Mouse (Mus musculus): Measurements from ENCODE around the gene Rph3al. TPM values are rescaled to one million over a fixed set of nuclear protein-coding genes. Genes with fewer than 3 reads are reported as not detected.

Gene Rph3al
- polyA plus RNA-seq, 1 experiment from 2014 or later = not detected

DNA sequence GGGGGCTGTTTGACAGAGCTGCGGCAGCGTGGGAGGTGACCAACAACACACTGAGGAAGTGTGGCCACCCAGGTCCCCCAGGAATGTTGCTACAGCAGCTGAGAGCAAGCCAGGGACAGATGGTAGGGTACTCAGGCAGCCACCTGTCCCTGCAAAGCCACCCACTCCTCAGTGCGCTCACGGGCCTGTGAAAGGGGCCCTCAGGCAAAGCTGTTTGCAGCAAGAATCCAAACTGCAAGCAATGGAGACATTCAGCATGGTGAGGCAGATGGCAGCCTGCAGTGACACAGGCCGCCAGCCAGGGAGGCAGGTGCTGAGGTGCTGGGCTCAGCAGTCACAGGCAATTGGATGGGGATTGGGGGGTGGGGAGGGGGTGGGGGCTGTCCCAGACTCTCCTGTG lies 68.3 kb downstream of the Rph3al start:
- H3K27ac ChIP-seq = no peak overlapping the region
- no peaks in the 10 kb centered on the region for H3K79me2 ChIP-seq (ENCODE audit: inconsistent target)
- no peaks in the 10 kb centered on the region for H3K36me3 ChIP-seq (ENCODE audit: inconsistent target)
- 85% methylated on average over 5 of the region's 5 CpGs for WGBS (ENCODE audit: missing documents)
- no peak overlapping the region for H3K4me3 ChIP-seq (ENCODE audit: inconsistent target)

DNA sequence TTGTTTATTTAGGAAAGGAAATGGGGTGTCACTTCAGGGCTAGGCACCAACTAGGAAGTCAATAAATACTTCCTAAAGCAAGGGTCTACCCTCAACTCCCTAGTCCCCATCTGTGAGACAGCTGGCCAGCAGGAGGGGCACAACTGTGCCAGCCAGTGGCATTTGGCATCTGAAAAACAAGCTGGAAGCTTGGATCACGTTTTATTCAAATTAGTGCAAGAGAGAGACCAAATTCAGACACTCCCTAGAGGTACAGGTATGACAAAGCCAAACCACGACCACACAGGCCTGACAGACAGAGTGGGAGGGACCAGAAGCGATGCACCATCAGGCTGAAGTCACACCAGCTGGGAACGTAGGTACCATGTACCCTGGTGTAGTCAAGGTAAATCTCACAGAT lies 71.4 kb downstream of the Rph3al start:
- no peaks in the 10 kb centered on the region for H3K36me3 ChIP-seq (ENCODE audit: inconsistent target)
- no peaks in the 10 kb centered on the region for H3K79me2 ChIP-seq (ENCODE audit: inconsistent target)
- no peak overlapping the region for H3K27ac ChIP-seq
- no peak overlapping the region for H3K4me3 ChIP-seq (ENCODE audit: inconsistent target)
- 50% methylated on average over 4 of the region's 4 CpGs for WGBS (ENCODE audit: missing documents)

DNA sequence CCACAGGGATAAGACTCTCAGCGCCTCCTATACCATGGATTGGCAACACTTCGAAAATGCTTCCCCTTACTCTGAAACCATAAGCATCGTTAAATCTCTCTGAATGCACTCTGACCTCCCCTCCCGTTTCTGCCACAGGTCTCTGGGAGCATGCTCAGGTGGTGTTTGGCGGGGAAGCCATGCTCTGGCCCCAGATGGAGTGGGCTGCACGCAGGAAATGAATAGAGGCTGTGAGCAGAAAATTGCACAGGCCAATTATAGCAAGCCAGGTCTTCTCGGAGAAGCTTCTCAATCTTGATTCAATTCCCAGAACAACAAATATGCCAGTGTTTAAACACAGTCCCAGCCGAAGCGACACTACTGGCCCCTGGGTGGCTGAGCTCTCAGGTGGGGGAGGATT lies 72.4 kb downstream of the Rph3al start:
- no peak overlapping the region for H3K4me3 ChIP-seq (ENCODE audit: inconsistent target)
- WGBS (ENCODE audit: missing documents) = 80% methylated on average over 9 of the region's 9 CpGs
- H3K27ac ChIP-seq = no peak overlapping the region
- no peaks in the 10 kb centered on the region for H3K36me3 ChIP-seq (ENCODE audit: inconsistent target)
- no peaks in the 10 kb centered on the region for H3K79me2 ChIP-seq (ENCODE audit: inconsistent target)

DNA sequence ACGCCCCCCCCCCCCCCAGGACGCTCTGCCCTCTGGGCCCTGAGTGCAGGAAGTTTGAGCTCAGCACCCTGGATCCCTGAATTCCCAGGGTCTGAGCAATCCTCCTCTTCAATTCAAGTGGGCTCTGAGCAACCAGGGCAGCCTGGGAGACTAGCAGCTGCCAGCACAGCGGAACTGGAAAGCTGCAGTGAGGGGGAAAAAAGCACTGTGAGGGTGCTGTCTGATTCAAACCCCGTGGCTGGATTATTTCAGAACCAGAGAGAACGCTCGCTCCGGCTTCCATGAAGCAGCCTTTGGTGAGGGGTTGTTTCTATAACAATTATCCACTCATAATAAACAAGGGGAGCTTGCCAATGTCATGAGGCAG lies 73.0 kb downstream of the Rph3al start:
- no peaks in the 10 kb centered on the region for H3K36me3 ChIP-seq (ENCODE audit: inconsistent target)
- WGBS (ENCODE audit: missing documents) = 88% methylated on average over 7 of the region's 7 CpGs
- H3K79me2 ChIP-seq (ENCODE audit: inconsistent target) = no peaks in the 10 kb centered on the region
- H3K27ac ChIP-seq = no peak overlapping the region
- no peak overlapping the region for H3K4me3 ChIP-seq (ENCODE audit: inconsistent target)

DNA sequence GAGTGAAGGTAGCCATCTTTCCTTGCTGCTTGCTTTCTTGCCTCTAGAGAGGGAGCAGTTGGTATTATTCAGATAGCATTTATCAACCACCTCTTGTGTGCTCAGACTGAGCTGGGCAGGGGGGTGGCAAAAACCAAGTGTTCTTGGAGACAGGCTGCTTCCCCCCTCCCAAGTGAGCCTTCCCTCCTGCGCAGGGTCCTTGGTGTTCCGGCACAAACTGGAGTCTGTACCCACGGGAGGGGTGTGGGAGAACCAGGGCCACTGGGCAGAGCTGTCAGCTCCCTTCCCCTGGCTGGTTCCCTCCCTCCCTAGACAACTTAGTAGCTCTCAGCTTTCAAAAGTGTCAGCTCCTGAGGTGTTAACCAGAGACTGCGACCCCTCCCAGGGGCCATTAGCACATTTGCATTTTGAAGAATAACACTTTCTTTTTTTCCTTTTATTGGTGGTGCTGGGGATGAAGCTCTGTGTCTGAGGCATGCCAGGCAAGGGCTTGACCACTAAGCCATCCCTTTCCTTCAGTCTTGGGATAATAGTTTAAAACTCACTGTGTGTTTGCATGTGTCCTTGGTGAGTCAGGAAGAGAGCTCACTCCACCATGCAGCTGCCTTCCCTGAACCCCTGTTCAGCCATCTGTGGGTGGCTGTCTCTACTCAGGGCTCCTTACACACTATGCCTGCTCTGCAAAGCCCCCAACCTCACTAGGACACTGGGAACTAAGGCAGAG lies 73.5 kb downstream of the Rph3al start:
- no peaks in the 10 kb centered on the region for H3K79me2 ChIP-seq (ENCODE audit: inconsistent target)
- WGBS (ENCODE audit: missing documents) = 82% methylated on average over 4 of the region's 4 CpGs
- H3K27ac ChIP-seq = no peak overlapping the region
- no peaks in the 10 kb centered on the region for H3K36me3 ChIP-seq (ENCODE audit: inconsistent target)
- no peak overlapping the region for H3K4me3 ChIP-seq (ENCODE audit: inconsistent target)

DNA sequence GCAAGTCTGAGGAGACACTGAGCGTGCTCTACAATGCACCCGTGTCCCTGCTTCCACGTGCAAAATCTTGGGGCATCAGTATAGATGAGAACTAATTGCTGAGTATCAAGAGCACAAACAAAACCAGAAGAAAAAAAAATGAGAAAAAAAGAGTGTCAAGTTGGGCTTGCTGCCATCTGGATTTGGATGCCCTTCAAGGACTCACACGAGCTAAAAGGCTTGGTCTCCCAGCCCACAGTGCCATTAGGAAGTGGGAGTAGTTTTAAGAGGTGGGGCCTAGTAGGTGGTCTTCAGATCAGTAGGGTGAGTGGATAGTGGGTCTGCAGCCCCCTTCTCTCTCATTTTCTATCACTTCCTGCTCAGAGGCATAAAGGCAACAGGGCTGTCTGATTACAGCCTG lies 75.8 kb downstream of the Rph3al start:
- H3K27ac ChIP-seq = no peak overlapping the region
- H3K79me2 ChIP-seq (ENCODE audit: inconsistent target) = no peaks in the 10 kb centered on the region
- H3K4me3 ChIP-seq (ENCODE audit: inconsistent target) = no peak overlapping the region
- H3K36me3 ChIP-seq (ENCODE audit: inconsistent target) = no peaks in the 10 kb centered on the region
- 85% methylated on average over 4 of the region's 4 CpGs for WGBS (ENCODE audit: missing documents)

DNA sequence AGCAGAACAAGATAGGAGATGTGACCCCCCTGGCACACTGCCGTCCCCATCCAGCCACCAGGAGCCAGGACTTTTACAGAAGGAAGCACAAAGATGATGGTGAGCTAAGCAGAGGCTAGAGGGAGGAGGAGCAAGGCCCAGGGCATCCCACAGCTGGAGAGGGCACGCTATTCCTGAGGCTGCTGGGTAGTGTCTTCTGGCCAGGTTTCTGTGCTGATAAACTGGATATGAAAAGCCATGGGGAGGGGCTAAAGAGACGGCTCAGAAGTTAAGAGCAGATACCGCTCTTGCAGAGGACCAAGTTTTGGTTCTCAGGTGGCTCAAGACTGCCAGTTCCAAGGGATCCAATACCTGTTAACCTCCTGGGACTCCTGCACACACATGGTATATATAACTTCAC lies 76.6 kb downstream of the Rph3al start:
- H3K79me2 ChIP-seq (ENCODE audit: inconsistent target) = no peaks in the 10 kb centered on the region
- 79% methylated on average over 4 of the region's 4 CpGs for WGBS (ENCODE audit: missing documents)
- H3K36me3 ChIP-seq (ENCODE audit: inconsistent target) = no peaks in the 10 kb centered on the region
- no peak overlapping the region for H3K4me3 ChIP-seq (ENCODE audit: inconsistent target)
- no peak overlapping the region for H3K27ac ChIP-seq

DNA sequence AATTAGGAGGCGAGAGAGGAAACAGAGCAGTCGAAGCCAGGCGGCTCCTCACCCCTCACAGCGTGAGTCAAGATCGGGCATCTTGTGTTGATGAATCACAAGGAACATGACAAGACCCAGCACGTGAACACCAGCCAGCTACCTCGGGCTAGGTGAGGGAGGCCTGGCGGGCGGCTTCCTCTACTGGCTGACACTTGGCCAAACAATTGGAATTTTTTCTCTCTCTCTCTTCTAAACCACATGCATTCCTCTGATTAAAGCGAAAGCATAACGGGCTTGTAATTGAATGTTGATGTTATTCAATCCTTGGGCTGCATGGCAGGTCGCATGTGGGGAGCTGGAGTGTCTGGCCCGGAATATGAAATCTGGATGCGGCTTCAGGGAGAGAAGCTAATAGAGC lies 77.0 kb downstream of the Rph3al start:
- H3K4me3 ChIP-seq (ENCODE audit: inconsistent target) = no peak overlapping the region
- no peaks in the 10 kb centered on the region for H3K79me2 ChIP-seq (ENCODE audit: inconsistent target)
- 58% methylated on average over 14 of the region's 14 CpGs for WGBS (ENCODE audit: missing documents)
- no peak overlapping the region for H3K27ac ChIP-seq
- H3K36me3 ChIP-seq (ENCODE audit: inconsistent target) = no peaks in the 10 kb centered on the region

DNA sequence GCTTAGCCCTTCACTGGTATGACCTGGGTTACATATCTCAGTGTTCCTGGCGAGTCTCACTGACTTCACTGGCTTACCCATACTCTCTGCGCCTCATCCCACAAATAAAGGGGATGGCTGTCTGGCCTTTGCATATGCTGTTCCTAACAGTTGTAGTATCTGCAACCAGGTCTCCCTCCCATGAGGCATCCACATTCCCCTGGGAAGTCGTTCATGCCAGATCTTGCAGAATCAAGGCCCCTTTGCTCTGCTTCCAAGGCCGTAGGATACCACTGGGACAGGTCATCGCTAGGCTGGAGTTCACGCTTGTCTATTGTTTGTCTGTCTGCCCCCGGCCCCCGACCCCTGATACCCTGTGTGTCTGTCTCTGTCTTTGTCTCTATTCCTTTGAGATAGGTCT lies 78.8 kb downstream of the Rph3al start:
- H3K27ac ChIP-seq = no peak overlapping the region
- no peak overlapping the region for H3K4me3 ChIP-seq (ENCODE audit: inconsistent target)
- WGBS (ENCODE audit: missing documents) = 90% methylated on average over 8 of the region's 8 CpGs
- no peaks in the 10 kb centered on the region for H3K79me2 ChIP-seq (ENCODE audit: inconsistent target)
- no peaks in the 10 kb centered on the region for H3K36me3 ChIP-seq (ENCODE audit: inconsistent target)

DNA sequence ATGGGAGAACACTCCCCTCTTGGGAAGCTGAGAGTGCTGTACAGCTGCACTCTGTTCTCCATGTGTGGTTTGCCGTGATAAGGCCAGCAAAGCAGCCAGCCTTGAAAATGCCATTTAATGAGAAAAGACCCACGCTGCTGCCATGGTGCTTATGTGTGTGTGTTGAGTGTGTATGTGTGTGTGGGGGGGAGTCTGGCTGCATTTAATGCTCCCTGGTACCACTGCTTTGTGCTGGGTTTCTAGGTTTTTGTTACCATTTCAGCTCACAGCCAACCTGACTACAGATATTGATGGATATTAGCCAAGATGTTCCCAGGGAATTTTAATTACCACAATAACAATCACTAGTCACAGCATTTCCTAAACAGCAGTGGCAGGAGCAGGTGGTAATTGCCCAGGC lies 79.3 kb downstream of the Rph3al start:
- WGBS (ENCODE audit: missing documents) = 80% methylated on average over 2 of the region's 2 CpGs
- Histone ChIP-seq H3K36me3 (ENCODE audit: inconsistent target) (no peaks in the 10 kb centered on the region), H3K27ac (no peak overlapping the region), H3K79me2 (ENCODE audit: inconsistent target) (no peaks in the 10 kb centered on the region), H3K4me3 (ENCODE audit: inconsistent target) (no peak overlapping the region)

DNA sequence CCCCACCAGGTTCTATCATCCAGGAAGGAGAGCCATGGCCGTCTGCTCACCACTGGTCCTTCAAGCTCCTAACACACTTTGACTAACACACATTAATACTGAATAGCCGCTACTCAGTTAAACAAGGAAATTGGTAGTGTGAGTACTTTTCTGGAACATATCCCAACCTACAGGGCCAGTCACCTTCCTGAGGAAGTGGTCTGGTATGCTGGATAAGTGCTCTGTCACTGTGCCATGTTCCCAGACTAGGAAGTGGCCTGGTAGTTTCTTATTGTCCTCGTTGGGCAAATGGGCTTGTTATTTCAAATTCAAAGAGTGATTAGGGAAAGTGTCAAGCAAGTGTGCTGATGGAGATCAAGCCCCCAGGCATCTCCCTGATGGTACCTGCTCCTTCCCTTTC lies 80.4 kb downstream of the Rph3al start:
- no peak overlapping the region for H3K4me3 ChIP-seq (ENCODE audit: inconsistent target)
- 8% methylated on average over 3 of the region's 3 CpGs for WGBS (ENCODE audit: missing documents)
- no peaks in the 10 kb centered on the region for H3K36me3 ChIP-seq (ENCODE audit: inconsistent target)
- no peaks in the 10 kb centered on the region for H3K79me2 ChIP-seq (ENCODE audit: inconsistent target)
- H3K27ac ChIP-seq = no peak overlapping the region

DNA sequence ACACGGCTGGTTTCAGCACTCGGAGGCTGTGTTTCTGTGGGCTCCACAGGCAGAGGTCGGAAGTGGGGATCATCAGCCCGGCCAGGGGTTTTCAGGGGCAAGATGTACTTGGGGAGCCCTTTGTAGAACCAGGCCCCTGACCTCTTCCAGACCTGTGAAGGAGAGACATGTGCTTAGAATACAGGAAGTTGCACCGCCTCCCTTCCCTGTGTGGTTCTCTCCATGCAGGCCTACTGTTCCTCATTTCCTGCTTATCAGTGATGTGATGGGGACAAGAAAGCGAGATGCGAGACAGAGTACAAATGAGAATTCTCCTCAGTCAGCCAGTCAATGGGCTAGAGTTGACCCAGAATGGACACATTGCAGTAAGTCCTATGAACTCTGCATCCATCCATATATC lies 83.9 kb downstream of the Rph3al start:
- Histone ChIP-seq H3K36me3 (ENCODE audit: inconsistent target) (no peaks in the 10 kb centered on the region), H3K79me2 (ENCODE audit: inconsistent target) (no peaks in the 10 kb centered on the region)
- 69% methylated on average over 7 of the region's 7 CpGs for WGBS (ENCODE audit: missing documents)

DNA sequence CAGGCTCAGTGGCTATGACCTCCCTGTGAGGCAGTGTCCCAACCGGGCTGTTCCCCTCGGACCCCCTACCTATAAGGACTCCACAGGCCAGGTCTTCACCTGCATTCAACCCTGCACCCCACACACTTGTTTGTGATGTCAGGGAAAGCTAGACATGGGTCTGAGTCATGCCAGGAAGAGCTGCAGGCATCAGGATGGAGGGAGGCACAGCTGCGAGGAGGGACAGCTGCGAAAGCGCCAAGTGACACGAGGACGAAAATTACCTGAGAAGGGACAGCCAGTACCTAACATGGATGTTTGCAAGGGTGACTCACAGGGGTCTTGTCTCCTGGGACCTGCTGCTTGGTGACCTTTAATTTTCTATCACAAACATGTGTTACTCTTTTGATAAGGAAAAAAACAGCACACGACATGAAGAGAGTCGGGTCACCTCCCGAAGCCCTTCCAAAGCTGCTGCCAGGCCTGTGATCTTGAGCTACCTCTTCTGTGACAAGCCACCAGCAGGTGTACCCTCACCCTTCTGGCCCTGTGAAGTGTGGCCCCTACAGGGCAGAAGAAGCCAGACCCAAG lies 85.1 kb downstream of the Rph3al start:
- WGBS (ENCODE audit: missing documents) = 92% methylated on average over 10 of the region's 10 CpGs
- Histone ChIP-seq H3K27ac (no peak overlapping the region), H3K36me3 (ENCODE audit: inconsistent target) (no peaks in the 10 kb centered on the region), H3K4me3 (ENCODE audit: inconsistent target) (no peak overlapping the region), H3K79me2 (ENCODE audit: inconsistent target) (no peaks in the 10 kb centered on the region)

More for the DNA sequence above, 83.9 kb downstream of the Rph3al start:
- H3K4me3 ChIP-seq (ENCODE audit: inconsistent target) = no peak overlapping the region
- no peak overlapping the region for H3K27ac ChIP-seq

DNA sequence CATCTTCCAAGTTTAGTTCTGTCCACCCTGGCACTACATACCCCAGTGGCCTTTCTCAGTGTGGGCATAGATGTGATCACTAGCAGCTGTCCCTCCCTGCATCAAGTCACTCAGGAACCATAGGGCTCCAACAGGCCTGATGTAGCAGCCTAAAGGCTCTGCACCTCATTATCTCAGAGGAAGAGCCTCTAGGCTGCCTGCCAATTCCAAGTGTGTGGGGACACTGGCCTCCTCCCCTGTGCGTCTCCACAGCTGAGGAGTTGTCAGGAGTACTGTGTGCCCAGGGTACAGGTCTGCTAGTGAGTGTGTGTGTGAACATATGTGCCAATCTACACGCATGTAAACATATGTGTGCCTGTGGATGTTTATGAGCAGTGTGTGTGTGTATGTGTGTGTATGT lies 85.7 kb downstream of the Rph3al start:
- WGBS (ENCODE audit: missing documents) = 86% methylated on average over 2 of the region's 2 CpGs
- H3K4me3 ChIP-seq (ENCODE audit: inconsistent target) = no peak overlapping the region
- no peaks in the 10 kb centered on the region for H3K36me3 ChIP-seq (ENCODE audit: inconsistent target)
- no peak overlapping the region for H3K27ac ChIP-seq
- no peaks in the 10 kb centered on the region for H3K79me2 ChIP-seq (ENCODE audit: inconsistent target)

DNA sequence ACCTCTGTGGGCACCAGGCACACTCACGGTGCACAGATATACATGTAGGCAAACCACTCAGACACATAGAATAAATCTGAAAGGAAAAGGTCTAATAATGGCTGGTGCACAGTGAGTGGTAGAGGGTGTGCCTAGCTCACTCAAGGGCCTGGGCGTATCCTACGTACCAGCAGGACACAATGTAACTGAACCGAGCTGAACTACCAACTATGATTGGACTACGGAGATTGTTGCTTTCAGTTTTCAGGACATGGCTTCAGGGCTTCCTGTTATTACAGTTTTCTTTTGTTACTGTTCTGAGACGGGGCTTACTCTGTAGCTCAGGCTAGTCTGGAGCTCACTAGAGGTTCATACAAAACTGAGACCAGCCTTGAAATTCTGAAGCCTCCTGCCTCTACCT lies 88.7 kb downstream of the Rph3al start:
- Histone ChIP-seq H3K36me3 (ENCODE audit: inconsistent target) (no peaks in the 10 kb centered on the region), H3K79me2 (ENCODE audit: inconsistent target) (no peaks in the 10 kb centered on the region), H3K27ac (no peak overlapping the region), H3K4me3 (ENCODE audit: inconsistent target) (no peak overlapping the region)
- 66% methylated on average over 6 of the region's 6 CpGs for WGBS (ENCODE audit: missing documents)

DNA sequence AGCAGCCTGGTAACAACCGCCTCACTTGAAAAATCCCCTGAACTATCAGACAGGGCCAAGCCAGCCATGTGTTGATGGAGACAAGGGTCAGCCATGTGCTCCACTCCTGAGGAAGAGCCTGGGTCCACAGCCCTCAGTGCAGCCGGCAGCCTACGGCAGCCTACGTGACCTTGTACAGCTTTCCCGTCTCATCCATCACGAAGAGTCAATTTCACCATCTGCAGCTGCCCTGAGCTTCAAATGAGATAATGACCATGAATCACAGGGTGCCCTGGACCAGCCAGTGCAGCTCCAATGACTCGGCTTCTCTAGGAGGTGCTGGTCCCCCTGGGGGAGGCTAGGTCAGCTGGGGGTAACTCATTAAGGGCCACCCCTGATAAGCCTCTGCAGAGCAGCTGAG lies 91.6 kb downstream of the Rph3al start:
- 94% methylated on average over 7 of the region's 7 CpGs for WGBS (ENCODE audit: missing documents)
- Histone ChIP-seq H3K79me2 (ENCODE audit: inconsistent target) (no peaks in the 10 kb centered on the region), H3K4me3 (ENCODE audit: inconsistent target) (no peak overlapping the region), H3K36me3 (ENCODE audit: inconsistent target) (no peaks in the 10 kb centered on the region), H3K27ac (no peak overlapping the region)
